Mouse (Mus musculus) cerebellum, adult 8-10 months (tissue): Measurements from ENCODE around the gene G3bp2.

Experiments
- DNase-seq: peaks from one replicate; pipeline ENCODE4 v3.0.0; 2022

Gene G3bp2

DNA sequence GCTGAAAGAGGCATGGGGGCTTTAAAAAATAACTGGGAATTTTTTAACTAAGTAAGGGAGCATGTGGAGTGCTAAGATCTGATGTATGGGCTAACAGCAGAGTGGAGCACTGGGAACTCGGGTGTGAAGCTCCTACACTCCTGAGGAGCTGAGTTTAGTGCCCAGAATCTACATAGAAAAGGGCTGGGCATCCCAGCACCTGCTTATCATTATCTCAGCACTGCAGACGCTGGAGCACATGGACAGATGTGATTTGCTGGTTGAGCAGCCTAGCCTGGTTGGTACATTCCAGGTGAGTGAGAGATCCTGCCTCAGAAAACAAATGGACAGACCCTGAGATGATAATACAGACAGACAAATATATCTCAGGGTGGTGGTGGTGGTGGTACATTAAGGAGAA is 73.7 kb downstream of the G3bp2 start:
- no peak for DNase-seq

DNA sequence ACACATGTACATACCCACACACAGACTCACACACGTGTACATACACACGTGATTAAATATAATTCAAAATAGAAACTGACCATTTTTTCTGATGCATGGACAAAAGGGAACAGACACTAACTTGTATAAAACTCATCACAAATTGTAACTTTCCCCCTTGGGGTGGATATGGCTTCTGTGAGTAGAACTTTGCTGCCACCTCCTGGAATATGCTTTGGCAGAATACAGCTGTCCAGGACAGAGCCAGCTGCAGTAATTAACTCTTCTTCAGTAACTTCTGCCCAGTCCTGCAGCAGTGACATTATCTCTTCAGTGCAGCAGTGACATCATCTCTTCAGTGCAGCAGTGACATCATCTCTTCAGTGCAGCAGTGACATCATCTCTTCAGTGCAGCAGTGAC is 80.5 kb downstream of the G3bp2 start:
- DNase-seq, result no peak
